Mouse (Mus musculus) adrenal gland, postnatal 36 days (tissue): Measurements from ENCODE around the gene Olfr56. TPM values are rescaled to one million over a fixed set of nuclear protein-coding genes. Genes with fewer than 3 reads are reported as not detected.
"Not testable (repeated sequence)": the region's sequence is repeated elsewhere in the genome, so short reads cannot be mapped to it uniquely, and the experiment has no call there.

Source experiments
- DNase-seq, 2 experiments: peaks; one replicate each; pipeline ENCODE4 v3.0.0; 2021; ENCODE audit warnings: mixed read lengths in 1 of 2
- total RNA-seq, 2 experiments: library from RNA; stranded (reverse); gene quantifications; 2 replicates each; pipeline ENCODE4 v1.2.3; 2021

Olfr56 gene
- total RNA-seq, 2 experiments from 2014 or later, result not detected

DNA sequence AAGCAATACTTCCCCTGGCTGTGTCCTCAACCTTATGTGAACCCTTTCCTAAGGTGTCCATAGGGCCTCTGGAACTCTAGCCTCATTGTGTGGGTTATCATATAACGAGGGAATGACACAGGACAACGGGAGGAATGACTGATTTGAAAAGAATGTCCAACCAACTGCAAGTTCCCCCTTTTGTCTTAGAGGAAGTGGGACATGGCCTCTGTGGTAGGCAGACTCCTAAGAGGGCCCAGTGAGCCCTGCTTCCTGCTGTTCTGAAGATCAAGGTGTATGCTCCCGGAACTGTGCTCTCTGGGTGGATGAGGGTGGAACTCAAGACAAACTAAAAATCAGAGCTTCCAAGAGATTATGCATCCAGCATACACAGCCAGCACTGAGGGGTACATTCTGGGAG is 81.4 kb downstream of the Olfr56 start:
- DNase-seq, result not testable (repeated sequence)

DNA sequence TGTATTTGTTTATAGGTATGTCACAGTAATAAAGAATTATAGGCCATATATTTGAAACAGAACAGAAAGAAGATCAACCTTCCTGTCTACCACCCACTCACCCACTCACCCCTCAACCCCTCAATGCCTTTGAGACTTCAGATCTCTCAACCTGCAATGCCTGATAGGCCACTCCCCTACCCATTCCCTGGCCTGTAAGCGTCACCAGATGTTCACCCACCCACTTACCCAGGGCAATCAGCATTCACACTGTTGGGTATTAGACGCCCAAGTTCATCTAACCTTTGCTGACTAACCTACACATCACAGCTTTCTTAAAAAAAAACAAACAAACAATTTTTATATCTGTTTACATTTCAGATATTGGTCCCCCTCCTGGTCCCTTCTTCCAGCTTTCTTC is 83.2 kb downstream of the Olfr56 start:
- DNase-seq, result not testable (repeated sequence)

DNA sequence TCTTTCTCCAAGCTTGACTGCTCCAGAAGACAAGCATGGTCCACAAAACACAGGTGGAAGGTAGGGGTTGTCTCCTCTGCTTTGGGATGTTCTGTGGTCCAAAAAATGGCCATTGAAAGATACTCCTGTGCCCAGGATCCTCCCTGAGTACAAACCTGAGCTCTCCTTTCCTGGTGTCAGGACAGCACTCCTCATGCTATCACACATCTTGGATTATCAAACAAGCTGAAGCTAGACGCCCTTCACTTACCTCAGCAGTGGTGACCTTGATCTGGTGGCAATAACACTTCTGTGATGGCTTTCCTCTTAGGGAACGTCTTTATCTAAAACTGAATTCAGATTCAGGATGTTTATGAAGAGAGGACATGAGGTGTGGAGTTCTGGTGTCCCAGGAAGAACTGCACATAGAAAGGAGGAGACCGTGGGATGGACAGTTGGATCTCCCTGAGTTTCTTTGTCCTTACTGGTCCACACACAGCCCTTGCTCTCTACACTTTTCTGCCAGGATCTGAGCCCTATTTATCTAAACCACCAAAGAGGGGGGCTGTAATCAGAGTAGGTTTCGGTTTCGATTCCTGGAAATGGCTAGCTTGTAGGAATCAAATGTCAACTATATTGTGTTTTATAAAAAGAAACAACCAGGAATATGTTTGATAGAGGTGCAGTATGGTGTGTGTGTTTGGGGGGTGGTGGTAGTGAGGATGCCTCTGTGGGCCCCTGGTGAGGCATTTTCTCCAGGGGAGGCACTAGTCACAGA is 85.2 kb downstream of the Olfr56 start, which contains the start of gene Tgtp2:
Gene Tgtp2, minus strand, starts transcription at position 494 of the 757 bp plus-strand sequence.
- peak in 1 of 2 experiments; percentile 16 for DNase-seq

DNA sequence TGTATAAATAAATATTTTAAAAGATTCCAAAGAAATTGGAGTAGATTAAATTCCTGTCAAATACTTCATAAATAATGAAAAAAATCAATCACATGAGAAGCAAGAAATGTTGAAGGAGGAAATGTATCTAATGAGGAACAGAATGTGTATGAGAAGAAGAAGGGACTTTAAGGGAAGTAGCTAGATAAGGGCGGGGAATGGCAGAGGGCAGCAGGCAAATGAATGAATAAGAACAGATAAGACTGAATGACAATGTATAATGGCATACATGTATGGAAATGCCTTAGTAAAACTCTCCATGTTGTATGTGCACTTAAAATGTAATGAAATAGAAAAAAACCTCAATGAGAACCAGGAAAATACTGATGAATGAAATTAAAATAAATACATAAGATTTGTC is 89.7 kb downstream of the Olfr56 start:
- no peak for DNase-seq

DNA sequence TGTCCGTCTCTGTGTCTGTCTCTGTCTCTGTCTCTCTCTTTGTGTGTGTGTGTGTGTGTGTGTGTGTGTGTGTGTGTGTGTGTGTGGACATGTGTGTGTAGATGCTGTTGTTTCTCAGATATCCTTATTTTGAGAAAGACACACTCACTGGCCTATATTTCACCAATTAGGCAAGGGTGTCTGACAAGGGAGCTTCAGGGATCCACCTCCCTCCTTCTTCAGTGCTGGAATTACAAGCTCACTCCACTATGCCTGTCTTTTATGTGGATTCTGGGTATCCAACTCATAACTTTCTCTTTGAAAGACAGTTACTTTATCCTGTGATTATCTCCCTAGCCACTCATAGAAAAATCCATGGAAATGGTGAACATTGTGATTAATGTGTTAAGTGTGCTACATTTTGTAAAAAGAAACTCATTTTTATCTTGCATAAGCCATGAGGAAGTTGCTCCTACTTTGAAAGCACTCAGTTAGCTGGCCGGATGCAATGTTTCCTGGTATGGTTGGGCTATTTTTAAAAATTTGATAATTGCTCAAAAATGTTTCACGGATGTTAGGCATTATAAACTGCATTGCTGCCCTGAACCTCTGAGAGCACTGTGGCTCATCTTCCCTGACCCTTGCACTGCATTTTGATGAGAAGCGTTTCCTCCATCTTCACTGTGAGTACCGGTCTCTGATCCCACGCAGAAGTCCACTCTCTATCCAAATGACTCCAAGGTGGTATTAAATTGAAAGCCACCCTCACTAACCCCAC is 97.5 kb downstream of the Olfr56 start, which contains the start of gene Ifi47:
Gene Ifi47, plus strand, starts transcription at position 587 of the 757 bp plus-strand sequence.
- not testable (repeated sequence) for DNase-seq

DNA sequence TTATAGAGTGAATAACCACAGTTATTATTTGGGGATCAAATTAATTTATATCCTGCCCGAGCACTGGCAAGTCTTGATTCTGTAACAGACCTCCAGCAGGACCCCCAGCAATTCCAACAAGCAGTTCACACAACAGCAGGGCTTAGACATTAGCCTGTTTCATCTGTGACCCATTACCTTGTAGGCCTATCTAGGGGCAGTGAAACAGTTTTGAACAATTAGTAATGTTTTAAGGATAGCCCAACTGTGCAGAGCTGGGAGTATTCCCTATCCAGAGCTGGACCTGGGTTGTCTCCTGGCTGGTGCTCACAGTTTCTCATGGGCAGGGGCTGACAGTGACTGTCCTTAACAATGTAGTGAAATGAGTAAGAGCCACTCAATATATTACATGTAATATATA is 98.3 kb downstream of the Olfr56 start:
- DNase-seq, result no peak

DNA sequence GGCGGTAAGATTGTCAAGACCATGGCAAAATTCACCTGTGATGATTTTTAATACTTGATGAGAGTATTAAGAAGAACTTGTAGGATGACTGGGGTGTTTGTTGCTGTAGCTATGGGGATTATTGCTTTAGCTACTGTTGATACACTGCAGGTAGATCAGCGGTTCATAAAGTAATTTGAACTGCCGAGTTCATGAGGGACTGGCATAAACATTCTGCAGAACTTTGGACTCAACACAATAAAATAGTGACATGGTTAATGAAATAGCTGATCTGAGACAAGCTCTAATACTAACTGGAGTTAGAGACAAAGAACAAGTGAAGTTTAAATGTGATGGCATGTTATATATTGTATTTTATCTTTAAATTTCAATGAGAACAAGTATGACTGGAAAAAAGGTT is 100.0 kb downstream of the Olfr56 start:
- no peak for DNase-seq

DNA sequence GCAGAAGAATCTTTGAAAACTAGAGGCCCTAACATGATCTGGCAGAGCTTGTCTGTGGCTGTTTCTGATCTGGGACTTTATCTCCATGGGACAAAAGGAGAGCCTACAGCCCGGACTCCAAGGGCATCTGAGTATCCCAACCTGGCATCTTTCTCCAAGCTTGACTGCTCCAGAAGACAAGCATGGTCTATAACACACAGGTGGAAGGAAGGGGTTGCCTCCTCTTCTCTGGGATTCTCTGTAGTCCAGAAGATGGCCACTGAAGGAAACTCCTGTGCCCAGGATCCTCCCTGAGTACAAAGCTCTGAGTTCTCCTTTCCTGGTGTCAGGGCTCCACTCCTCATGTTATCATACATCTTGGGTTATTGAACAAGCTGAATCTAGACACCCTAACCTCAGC is 101.9 kb downstream of the Olfr56 start:
- no peak for DNase-seq

DNA sequence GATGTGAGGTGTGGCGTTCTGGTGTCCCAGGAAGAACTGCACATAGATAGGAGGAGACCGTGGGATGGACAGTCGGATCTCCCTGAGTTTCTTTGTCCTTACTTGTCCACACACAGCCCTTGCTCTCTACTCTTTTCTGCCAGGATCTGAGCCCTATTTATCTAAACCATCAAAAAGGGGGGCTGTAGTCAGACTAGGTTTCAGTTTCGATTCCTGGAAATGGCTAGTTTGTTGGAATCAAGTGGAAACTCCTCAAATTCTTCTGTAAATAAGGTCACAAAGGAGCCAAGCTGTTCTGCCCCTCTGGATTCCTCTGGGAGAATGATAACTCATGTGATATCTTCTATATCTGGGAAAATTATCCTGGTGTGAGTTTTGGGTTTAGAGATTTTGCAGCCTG is 102.7 kb downstream of the Olfr56 start:
- DNase-seq, result no peak

DNA sequence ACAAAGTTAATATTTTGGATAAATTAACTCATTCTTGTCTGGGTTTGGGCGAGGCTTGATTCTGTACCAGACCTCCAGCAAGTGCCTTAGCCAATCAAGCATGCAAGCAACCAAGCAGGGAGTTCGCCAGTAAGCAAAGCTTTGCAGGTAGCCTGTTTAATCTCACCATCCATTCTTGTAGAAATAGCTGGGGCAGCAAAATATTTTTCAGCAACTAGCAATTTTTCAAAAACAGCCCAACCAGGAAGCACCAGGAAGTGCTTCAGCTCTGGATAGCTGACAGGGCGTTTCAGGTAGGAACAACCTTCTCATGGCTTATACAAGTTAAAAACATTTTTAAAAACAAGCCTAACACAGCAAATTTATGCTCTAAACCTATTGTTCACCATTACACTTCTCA is 103.2 kb downstream of the Olfr56 start:
- no peak for DNase-seq

DNA sequence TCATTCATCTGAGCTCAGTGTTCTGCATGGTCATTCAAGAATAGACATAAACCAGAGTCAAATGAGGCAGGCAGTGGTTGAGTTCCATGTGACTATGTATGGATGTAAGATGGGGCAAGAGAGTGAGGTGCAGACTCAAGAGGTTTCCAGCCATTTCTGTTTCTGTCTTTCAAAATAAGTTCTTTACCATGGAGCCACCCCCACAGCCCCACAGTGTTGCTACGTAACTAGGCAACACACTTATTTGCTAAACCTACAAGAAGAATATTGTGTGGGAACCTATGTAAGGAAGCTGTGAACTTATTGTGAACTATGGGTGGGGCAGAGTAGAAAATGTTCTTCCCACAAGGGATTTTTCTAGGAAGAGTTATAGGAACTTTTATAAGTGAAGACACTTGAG is 104.5 kb downstream of the Olfr56 start:
- no peak for DNase-seq

DNA sequence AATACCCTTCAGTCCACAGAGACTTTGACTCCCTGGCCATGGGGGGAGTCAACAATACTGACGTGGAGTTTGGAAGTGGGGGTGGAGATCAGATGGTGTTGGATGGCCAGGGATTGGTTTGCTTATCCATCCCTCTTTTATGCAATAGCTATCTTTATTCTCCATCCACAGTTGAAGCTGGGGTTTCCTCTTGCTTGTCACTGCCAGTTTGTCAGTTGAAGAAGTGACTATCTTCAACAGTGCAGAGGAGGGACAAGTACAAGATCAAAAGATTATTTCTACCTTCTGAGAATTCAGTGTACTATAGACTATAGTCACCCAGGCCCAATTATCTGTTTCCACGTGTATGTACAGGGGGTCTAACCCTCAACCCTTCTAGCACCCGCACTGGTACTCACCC is 105.1 kb downstream of the Olfr56 start:
- DNase-seq, result no peak

DNA sequence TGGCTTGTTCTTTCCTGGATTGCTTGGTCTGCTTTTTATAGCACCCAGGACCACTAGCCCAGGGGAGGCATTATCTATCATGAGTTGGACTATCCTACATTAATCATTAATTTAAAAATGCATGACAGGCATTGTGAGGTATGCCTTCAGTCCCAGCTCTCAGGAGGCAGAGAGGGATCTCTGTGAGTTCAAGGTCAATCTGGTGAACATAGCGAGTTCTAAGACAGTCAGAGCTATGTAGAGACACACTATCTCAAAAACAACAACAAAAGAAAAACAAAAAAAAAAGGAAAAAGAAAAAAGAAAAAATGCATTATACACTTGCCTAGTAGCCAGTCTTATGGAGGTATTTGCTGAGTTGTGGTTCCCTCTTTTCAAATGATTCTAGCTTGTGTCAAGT is 105.7 kb downstream of the Olfr56 start:
- no peak for DNase-seq

DNA sequence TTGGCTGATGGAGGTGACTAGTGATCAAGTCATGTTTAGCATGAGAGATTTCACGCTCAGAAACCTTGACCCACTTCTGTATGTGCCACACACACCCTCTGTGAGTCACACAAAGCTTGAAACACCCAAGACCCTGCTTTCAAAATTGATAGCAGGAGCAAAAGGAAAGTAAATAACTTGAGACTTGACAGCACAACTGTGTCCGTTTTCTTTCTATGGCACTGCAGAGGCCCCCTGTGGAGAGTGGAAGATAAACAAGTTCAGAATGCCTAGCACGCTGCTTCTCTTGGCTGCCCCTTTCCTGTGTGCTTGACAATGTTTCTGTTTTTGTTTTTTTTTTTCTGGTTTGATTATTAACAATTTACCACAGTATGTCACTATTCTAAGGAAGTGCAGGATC is 106.2 kb downstream of the Olfr56 start:
- peak in 1 of 2 experiments; percentile 35 for DNase-seq

DNA sequence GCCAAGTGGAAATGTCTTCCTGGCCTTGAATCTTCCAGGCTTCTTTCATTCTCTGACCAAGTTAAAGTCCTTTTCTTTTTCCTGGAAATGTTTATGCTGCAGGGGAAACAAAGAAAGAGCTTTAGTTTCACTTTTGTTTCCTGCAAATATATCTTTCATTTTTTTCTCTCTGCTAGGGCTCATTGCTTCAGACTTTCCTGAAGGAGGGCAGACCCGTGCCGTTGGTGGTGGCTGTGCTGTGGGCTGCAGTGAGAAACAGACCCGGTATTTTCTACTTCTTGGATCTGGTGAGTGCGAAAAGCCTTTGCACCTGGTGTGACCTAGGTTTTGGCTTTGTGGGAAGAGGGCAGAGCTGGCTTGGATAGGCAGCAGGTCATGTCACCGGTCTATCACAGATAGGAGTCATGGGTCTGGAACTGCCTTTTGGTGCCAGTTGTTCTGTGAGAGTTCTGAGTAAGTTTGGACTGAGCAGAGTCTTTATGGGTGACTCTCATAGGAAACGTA is 108.2 kb downstream of the Olfr56 start:
- DNase-seq, result no peak

DNA sequence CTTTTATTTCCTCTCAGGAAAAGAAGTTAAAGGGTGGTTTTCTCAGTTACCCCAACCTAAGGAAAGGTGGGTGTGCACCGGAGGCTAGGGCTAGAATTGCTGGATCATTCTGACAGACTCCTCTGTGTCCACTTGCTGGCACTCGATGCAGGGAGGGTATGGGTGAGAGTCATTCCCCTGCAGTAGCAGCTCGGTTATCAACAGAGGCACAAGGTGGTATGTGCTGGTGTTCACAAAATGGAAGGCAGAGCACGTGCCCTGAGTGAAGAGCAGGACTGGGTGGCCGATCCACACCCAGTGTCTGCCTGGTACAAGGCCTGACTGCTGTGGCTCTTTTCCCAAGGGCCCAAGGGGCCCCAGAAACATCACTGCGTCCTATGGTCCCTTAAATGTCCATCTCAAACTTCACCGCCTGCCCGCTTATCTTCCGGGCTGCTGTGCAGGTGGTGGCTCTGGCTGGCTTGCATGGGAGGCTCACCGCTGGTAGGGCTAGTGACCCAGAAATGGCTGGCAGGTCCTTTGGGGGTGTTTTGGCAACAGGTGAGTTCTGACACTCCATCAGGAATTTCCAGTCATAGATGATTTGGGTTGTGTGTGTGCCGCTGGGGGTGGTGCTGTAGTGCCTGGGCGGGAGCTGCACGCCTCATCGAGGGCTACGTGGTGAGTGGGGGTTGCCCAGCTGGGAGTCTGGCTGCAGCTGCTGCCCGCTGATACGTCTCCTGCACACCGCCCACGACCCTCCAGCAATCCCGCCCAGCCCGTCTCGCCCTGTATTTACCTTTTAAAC is 109.3 kb downstream of the Olfr56 start:
- peak in 1 of 2 experiments; percentile 39 for DNase-seq

DNA sequence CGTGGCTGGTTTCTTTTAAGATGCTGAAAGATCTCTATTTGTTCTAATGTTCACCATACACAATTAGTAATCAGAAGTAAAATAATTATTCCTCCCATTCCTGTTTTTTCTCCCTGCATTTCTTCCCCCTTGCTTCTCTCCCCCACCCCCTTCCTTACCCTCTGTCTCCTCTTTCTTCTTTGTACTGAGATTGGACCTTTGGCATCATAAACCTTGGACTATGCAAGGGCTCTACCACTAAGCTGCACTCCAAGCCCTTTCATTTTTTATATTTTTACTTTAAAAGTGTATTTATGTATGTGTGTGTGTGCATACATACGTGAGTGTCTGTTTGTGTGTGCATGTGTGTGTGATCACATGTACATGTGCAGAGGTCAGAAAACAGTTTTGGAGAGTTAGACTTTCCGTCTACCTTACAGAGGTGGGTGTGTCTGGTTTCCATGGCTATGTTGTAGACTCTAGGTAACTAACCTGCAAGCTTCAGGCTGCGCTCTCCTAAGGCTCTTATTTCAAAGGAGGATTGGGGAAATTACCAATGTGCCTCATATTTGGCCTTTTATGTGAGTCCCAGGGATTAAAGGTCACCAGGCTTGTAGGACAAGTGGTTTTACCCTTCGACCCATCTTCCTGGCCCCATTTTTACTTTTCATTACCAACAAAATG is 110.4 kb downstream of the Olfr56 start:
- no peak for DNase-seq

DNA sequence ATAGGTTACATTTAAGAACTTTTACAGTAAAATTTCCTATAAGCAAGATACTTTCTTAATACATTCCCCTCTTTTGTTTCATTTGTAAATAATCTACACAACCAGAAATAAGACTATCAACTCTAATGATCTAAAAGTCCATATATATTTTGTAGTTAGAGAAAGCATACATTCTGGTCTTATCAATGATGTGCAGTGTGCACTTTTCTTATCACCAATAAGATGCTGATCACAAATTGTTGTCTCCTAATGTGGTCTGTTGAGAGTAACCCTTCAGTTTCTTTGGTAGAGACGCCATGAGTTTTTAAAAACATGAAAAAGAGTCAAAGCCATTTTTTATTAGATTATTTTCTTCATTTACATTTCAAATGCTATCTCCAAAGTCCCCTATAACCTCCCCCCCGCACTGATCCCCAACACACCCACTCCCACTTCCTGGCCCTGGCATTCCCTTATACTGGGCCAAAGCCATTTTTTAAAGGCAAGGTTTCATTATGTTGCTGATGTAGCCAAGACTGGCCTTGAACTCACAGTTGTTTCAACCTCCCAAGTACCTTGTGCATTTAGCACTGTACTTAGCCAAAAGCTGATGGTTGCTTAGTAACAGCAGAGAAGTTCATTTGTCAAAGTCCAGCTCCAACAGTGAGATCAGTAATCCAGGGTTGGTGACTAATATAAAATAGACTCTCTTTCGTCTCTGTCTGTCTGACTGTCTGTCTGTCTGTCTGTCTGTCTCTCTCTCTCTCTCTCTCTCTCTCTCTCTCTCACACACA is 111.2 kb downstream of the Olfr56 start:
- DNase-seq, result no peak

DNA sequence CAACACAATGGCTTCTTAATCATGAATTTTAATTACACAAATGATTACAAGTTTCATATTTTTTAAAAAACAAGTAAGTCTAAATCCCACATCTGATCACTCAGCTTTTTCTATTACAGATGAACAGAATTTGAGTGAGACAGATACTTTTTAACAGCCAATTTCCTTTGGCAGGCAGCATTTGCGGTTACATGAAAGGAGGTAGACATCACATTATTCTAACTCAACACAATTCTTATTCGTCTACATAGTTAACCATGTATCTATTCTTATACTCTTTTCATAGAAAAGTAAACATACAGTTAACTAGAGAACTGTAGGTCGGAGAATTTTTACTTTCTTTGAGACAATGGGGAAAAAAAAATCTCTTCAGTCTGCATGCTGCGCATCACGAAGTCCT is 111.9 kb downstream of the Olfr56 start:
- DNase-seq, result no peak

DNA sequence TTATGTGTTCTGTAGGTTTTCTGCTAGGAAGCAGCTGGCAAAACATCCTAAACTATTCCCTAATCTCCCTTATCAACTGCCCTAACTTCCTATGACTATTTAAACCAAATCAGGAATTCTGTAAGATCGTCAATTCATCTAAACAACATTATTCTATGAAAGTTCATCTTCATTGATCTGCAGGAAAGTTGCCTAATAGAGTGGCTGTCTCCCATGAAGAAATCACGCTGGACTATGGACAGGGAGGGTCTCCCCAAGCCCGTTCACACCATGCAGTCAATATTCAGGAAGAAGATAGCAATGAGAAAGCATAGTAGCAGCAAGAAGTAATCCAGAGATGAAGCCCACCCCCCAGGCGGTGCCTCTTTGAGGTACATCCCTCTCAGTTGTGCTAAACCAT is 112.5 kb downstream of the Olfr56 start:
- DNase-seq, result no peak

DNA sequence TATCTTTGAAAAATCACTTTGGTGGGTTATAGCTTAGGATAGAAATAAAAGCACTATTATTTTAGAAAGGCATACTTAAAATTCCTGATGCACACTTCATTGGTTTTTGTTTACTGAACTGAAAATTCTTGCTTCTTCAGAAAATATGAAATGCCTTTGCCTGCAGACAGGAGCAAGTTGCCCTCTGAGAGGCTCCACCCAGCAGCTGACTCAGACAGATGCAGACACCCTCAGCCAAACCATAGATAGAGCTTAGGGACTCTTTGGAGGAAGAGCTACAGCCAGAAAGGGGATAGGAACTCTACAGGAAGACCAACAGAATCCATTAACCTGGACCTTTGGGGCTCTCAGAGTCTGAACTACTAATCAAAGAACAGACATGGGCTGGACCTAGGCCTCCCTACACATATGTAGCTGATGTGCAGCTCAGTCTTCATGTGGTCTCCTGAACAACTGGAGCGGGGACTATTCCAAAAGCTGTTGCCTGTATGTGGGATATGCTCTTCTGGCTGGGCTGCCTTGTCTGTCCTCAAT is 113.4 kb downstream of the Olfr56 start:
- no peak for DNase-seq
